Mouse (Mus musculus) right cerebral cortex, adult 2 months (tissue): ENCODE measurements around the gene Mphosph9.
"Not testable (repeated sequence)": the region's sequence is repeated elsewhere in the genome, so short reads cannot be mapped to it uniquely, and the experiment has no call there.

Source experiments
- DNase-seq, 2 experiments: peaks; one replicate each; pipeline ENCODE4 v3.0.0; 2021 to 2022; ENCODE audit warnings: low spot score in 2 of 2

The Mphosph9 gene

DNA sequence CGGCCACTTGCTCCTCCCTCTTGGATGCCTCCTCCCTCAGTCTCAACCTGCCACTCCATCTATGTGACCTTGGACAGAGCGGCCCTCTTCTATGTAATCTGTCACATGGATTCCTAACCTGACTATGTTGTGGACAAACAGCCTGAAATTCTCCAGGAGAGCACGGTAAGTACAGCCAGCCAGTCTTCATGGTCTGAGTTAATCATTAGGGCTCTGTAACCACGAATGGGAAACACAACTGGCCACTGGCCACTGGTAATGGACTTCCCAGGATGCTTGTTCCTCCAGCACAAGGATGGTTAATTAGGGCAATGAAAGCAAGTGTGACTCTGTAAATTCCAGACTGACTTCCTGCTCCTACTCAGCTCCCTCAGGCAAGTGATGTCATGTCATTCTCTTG, 91.6 kb downstream of the Mphosph9 start:
- no peak for DNase-seq

DNA sequence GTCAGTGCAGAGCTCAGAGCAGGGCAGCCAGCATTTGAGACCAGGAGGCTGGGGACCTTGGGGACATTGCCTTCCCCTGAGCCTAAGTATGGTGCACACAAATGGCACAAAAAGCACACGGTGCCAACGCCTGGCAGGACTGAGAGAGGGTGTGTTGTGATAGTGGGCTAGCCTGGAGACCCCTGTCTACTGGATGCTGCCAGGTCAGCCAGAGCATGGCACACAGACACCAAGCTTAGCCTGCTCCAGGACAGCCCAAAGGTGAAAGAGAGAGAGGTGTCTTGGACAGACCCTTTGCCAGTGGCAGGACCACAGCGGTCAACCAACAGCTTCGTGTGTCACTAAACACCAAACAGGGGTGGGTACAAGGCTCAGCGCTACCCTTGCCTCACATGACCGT, 93.0 kb downstream of the Mphosph9 start:
- DNase-seq, result no peak

DNA sequence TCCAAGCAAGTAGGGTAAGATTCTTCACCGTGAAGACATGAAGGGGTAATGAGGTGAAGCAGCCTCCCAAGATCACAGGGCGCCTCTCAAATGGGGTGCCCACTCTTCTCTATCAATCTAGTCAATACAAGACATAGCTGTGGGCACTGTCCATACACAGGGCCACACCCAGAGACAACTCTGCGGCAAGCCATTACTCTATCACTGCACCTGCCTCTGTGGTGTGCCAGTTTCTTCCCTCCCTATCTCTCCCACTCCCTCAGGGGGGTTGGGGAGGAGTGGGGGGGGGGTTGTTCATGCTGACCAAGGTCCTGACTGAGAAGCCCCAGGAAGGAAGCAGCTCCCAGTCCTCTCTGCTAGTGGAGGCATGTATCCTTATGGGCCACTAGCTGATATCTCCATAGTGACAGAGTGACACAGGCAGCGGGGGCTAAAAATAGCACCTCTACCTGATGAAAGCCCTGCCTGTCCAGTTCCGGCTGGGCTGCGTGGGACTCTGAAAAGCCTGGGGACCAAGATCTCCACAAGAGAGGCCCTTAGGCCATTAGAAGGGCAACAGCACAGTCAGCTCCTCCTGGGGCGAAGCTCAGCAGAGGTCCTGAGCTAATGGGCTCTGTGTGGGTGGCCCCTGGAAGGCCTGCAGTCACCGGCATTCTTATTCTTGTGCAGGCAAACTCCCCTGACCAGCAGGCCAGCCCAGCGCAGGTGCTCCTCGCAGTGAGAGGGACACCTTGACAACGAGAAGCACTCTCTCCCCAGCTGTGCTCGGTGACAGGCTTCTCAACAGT, 93.7 kb downstream of the Mphosph9 start:
- no peak for DNase-seq

DNA sequence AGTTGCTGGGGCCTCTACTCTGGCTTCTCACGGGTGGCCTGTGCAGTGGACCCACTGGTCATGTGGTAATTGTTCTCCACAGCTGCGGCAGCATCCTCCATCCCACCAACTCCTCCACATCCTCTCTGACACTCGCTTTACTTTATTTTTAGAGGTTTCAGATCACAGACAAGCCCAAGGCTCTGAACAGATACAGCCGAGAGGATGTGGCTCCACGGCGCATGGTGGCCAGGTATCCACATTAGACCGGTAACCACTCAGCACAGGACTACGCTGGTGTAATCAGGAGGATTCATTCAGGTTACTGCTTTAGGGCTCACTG, 94.7 kb downstream of the Mphosph9 start:
- DNase-seq, result no peak

DNA sequence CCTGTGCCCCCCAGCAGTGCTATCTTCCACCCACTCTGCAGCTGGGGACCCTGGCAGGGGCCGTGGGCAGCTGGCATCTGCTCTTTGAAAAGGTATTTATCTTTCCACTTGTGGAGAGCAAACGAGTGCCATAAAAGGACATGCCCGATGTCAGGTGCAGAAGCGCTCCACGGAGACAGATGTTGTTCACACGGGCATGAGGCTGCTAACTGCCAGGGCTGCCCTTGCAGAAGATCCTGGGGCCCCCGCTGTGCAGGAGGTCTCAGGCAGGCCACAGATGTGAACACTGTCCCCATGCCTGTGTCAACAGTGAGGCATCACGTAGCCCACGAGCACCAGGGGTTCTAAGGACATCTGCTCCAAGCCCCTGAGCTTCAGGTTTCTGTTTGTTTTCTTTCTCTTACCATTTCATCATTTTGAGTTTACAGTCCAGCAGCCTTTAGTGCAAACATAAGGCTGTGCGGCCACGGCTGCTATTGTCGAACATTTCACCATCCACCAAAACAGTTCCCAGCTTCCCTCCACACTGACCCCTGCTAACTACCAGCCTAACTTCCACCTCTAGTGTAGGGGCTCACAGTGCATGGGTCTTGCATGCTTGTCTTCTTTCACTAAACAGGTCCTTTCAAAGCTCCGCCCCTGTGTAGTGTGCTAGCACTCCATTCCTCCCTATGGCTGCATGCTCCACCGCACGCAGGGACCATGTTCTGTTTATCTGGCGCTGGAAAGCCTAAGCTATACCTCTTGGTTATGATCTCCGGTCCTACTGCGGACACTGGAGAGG, 95.2 kb downstream of the Mphosph9 start:
- no peak for DNase-seq

DNA sequence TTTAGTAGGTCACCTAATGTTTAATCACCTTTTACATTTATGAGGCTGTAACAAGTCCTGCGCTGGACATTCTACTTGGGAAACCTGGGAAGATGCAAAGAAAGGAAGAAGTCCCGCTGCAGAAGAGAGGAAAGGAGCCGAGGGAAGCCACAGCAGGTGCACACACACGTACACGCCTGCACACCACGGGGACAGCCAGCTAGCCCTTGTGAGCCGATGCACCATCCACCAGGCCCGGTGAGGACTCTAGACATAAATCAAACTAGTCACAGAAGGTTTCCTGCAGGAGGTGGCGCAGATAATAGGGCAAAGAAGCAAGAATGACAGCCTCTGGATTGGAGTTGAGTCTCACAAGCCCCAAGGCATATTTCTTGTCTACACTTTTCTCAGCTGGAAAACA, 97.3 kb downstream of the Mphosph9 start:
- DNase-seq, result no peak

DNA sequence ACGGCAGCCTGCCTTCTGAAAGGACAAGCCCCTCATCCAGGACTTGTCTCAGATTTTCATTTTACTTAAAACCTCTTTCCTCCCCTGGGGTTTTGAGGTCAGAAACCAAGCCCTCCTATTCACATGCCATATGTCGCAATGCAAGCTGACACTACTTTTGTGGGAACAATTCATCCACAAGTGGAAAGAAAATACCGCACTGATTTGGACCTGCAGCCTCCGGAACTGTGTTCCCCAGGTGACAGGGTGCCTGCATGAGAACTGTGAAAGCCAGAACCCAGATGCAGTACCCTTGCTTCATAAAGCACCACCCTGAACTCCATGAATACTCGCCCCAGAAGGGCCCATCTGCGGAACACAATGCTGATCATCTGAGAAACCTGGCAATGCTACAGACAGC, 100.6 kb downstream of the Mphosph9 start:
- DNase-seq, result no peak

DNA sequence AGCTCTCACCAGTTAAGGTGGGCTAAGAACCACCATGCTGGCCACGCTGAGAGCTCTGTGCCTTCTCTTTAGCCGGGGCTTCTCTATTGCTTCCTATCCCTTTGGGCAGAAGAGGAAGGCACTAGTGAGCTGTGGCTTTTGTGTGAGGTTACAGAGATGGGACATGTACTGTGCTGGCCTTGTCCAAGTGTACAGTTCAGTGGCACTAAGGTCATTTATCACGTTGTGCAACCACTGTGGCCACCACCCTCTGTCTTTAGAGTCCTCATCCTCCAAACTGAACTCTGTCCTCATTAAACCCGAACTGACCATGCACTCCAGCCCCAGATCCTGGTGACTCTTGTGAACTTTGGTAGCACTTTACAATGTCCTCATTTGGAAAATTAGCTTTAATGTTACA, 101.3 kb downstream of the Mphosph9 start:
- no peak for DNase-seq

DNA sequence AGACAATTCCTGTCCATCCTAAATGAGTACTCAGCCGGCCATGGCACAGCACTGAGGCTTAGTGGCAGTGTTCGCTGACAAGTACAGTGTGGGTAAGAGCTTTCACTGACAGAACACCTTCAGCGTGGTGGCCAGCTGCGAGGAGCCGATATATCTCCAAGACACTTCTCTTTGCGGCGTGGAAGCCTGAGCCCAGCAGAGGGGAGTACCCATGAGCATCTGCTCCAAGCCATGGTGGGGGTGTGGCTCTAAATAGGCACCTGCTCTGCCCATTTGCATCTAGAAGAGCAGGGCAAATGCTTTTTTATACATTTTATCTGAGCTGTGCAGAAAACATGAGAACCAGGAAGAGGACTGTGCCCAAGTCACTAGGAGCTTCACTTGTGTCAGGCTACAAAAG, 101.9 kb downstream of the Mphosph9 start:
- DNase-seq, result no peak

DNA sequence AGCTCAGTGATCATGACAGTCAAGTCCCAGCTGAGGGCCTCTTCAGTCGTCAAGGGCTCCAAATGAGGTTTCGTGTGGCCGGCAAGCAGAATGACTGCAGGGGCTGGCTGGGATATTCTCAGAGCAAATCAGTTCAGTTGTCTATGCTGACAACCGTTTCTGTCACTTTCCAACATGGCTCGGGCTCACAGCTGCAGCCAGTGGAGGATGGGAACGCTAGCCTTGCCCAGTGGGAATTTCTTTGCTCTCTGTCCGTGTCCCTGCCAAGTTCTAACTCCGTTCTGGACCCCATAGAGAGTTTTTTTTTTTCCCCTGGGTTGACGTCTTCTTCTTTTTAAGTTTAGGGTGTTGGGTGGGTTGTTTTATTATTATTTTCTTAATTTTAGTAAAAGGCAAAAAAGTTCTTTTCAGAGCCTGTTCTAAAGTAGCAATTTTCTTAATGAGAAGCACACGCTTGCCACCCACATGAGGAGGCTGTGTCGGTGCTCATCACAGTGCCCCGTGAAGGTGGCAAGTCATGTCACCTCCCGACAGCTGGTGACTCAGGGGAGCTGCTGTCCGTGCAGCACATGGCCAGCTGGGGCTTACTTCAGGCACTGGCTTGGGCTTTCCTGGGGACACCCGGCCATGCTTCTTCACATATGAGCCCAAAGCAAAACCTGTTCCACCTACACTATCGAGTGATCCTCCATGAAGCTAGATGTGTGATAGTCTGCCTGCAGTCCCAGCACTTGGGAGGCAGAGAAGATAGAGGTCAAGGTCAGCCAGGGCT, 103.3 kb downstream of the Mphosph9 start:
- DNase-seq, result no peak

DNA sequence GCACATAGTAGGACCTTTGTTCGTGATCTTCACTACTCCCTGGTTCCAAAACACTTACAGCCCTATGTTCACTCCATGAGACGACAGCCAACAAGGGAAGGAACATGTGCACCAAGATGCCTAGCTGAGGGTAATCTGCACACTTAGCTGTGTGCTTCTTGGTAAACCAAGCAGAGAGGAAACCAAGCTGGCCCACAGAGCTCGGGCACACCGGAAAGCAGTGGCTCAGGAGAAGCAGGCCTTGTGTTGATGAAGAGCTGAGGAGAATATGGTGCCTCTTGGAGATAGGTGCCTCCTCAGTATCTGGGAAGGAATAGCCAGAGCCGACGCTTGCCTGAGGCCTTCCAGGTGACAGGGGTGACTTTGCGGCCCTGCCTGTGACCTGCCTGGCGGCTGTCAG, 104.2 kb downstream of the Mphosph9 start:
- DNase-seq, result no peak

DNA sequence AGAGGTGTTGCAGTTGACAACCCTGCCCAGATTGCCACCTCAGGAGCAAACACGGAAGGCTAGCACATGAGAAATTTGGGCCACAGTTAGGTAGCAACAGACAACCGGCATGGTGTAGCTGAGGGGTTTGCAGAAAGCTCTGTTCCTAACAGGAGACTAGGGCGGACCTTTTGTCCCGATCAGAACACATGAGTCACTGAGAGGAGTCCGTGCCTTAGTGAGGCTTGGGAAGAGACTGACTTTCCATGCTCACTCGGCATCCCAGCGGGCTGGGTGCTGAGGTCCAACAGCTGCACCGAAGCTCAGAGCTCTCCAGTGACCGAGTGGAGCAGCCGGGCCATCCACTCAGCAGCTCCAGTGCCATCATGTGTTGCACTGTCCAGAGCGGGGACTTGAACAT, 105.1 kb downstream of the Mphosph9 start:
- no peak for DNase-seq

DNA sequence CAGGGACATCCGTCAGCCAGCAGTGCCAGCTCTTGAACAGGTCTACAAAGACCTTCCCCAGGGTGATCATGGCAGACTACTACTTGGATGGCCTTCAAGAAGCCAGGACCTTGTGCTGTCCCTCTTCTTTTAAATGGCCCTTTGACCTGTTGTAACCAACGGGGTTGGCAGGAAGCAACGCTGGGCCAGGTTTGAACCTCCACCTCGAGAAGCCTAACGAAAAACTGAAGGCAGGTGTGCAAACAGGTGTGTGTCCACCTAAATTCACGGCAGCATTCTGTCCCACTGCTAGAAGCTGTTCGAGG, 106.1 kb downstream of the Mphosph9 start:
- DNase-seq, result no peak

DNA sequence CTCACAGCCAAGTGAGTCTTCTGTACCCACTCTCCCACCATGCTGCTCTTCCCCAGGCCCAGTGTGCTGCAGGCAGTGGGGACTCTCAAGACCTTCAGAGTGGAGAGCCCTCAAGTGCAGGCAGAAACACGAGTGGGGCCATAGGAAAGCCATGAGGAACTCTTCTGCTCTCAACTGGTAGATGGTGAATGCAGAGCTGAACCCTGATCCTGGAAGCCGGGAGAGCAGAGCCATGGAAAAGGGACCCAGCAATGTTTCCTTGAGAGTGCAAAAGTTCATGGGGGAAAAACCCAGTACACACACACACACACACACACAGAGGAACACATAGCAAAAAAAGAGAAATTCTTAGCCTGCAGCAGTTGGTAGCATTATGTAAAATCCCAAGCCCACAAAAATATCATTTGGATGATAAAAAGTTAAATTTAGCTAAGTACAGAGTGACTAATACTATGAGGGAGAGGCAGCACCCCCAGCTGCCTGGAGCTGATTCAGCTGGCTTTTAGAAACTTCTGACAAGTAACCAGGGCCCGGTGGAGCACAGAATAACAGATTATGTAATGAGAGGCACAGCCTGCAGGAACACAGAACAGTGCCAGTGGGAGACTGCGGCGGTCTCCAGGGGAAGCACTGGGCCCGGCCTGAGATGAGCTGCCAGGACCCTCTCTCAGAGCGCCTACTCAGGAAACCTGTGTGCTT, 106.6 kb downstream of the Mphosph9 start:
- DNase-seq, result peak; percentile 86 to 91

DNA sequence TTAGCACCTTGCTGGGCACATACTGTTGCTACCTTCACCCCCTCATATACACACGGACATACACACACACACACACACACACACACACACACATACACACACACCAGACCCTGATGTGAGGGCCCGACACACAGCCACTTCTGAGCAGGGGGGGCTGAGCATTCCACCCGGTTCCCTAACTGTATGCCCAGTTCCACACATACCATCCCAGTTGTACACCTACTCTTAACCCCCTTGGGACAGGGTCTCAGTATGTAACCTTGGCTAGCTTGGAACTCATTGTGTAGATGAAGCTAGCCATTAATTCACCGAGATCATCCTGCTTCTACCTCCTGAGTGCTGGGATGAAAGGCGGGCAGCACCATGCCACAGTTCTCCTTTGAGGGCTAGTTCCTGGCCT, 107.2 kb downstream of the Mphosph9 start:
- DNase-seq, result no peak

DNA sequence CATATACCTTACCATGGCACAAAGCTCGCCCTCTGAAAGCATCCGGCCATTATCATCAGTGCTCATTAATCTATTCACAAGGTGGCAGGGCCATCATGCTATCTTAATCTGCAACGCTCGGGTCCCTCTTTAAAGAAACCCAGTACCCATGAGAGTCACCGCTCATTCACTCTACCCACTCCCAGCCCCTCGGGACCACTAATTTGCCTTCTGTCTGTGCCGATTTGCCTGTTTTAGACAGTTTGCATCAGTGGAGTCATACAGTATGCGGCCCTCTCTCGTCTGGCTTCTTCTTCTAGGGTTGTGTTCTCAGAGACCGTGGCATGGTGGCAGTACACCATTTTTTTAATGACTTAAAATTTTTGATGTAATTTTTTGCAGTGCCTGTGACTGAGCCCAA, 108.3 kb downstream of the Mphosph9 start:
- no peak for DNase-seq

DNA sequence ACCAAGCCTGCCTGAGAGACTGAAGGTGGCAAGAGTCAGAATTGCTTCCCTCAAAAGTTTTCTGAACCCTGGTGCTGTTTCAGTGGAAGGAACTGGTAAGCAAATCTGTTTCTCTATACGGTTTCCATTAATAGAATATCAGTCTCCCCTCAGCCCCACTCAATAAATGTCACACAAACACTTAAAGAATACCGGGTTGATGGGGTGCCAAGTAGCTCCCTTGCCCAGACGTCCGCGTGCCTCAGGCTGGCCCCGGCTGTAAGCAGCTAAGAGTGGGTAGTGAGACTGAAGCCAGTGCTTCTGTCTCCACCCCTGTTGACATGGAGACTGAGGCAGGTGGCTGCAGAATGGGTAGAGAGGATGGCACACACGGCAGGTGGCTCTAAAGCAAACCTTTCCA, 108.8 kb downstream of the Mphosph9 start:
- no peak for DNase-seq

DNA sequence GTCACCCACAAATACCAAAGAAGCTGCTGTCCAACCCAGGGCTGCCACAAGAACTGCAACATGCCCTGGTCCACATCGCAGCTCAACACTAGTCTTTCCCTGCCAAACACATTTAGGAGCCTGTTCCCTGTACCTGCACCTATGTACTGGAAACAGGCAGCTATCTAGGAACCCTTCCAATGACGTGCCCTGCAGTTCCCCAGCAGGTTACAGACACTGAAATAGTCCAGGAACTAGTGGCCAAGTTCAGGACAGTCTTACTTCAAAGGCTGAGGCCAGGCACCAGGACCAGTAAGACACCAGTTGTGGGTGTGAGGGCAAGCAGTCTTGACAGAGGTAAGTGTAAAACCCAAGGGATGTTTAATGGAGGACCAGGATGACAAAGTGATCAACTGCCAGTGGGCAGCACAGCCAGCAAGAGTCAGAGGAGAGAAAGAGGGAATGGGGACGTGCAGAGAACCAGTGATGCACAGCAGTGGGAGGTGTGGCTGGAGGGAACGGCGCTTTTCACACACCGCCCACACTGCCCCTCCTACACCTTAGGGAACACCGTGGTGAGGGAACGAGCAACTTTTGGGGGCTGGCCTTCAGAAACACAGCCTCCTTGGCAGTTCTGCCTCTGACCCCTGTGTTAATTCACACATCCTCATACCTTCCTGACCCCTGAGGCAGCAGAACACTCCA, 110.1 kb downstream of the Mphosph9 start:
- DNase-seq, result peak; percentile 87 to 92

DNA sequence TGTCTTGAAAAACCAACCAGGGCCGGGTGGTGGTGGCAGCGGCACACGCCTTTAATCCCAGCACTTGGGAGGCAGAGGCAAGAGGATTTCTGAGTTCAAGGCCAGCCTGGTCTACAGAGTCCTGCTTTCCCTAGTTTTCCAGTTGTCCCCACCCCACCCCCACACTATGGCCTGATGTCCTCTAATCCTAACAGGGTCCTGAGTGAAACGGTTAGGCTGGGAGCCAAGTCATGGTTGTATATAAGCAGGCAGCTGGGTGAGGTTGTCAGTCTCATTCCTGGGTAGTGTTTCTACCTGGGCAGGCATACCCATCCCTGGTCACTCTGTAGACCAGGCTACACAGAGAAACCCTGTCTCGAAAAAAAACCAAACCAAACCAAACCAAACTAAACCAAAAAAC, 110.7 kb downstream of the Mphosph9 start:
- DNase-seq, result not testable (repeated sequence)

DNA sequence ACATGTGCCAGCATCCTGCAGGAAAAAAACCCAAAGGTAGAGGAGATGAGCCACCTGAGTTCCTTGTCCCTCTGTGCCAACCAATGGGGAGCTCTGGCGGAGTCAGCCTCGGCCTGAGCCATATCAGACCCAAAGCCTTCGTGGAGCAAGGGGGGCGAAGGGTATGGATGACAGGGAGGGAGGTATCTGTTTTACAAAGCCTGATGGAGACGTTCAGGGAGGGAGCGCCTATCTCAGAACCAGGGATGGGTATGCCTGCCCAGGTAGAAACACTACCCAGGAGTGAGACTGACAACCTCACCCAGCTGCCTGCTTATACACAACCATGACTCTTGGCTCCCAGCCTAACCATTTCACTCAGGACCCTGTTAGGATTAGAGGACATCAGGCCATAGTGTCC, 111.4 kb downstream of the Mphosph9 start:
- no peak for DNase-seq

DNA sequence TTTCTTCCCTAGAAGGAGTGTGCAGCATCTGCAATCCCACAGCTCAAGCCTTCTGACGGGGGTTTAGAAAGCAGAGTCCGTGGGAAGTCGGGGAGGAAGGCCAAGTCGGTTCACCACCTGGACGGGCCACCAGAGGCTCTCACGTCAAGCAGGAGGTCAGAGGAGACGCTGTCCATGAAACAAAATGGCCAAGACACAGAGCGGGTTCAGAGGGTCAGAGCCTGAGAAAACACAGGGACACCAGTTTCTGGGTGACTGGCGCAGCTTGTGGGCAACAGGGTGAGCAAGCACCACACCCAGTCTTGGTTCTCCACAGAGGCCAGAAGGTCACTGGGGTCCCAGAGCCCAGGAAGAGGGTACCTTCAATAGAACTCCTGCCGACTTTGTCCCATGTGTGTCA, 112.1 kb downstream of the Mphosph9 start:
- DNase-seq, result no peak
